ENCODE assay signal across 26 mouse cellular contexts in genomic region chr6:145371586-145371985, GRCm38 (mm10).
"Had no signal": no experiment of that assay in that cellular context is flagged by ENCODE, and none has a peak within 500 bp of the region (broad histone marks: within the 10 kb centered on the region; RNA-seq: fewer than 3 reads in every experiment).

No protein-coding gene starts in this region.

- ATAC-seq: hindbrain, postnatal 0 days; inflammation-experienced regulatory T-cells, adult 6 months; liver, embryonic 12.5 days had no signal

- H3K4me3 ChIP-seq: heart, adult 2 months; heart, embryonic 13.5 days; heart, embryonic 15.5 days; hindbrain, embryonic 13.5 days; hindbrain, embryonic 15.5 days; intestine, embryonic 15.5 days; layer of hippocampus, adult 2 months; limb, embryonic 13.5 days; limb, embryonic 15.5 days; liver, embryonic 12.5 days had no signal

- H3K36me3 ChIP-seq: heart, embryonic 13.5 days; heart, embryonic 15.5 days; hindbrain, embryonic 13.5 days; hindbrain, embryonic 15.5 days; intestine, embryonic 15.5 days; limb, embryonic 13.5 days; limb, embryonic 15.5 days; liver, embryonic 12.5 days had no signal

- H3K9me3 ChIP-seq: heart, embryonic 13.5 days; heart, embryonic 15.5 days; hindbrain, embryonic 13.5 days; hindbrain, embryonic 15.5 days; intestine, embryonic 15.5 days; limb, embryonic 13.5 days; limb, embryonic 15.5 days; liver, embryonic 12.5 days had no signal

- H3K9ac ChIP-seq: heart, embryonic 13.5 days; heart, embryonic 15.5 days; hindbrain, embryonic 13.5 days; hindbrain, embryonic 15.5 days; intestine, embryonic 15.5 days; limb, embryonic 13.5 days; limb, embryonic 15.5 days; liver, embryonic 12.5 days; liver, embryonic 14.5 days had no signal

- H3K27ac ChIP-seq: heart, adult 2 months; heart, embryonic 13.5 days; hindbrain, embryonic 13.5 days; hindbrain, embryonic 15.5 days; hindbrain, postnatal 0 days; intestine, embryonic 15.5 days; limb, embryonic 13.5 days; limb, embryonic 15.5 days; liver, embryonic 12.5 days; liver, embryonic 14.5 days had no signal

- DNase-seq: gastrocnemius, postnatal 14 days; gastrocnemius, postnatal 36 days; heart, adult 11 months; heart, adult 2 months; heart, postnatal 14 days; heart, postnatal 36 days; kidney, adult 18-20 months; kidney, adult 8-10 months; kidney, postnatal 10 days; kidney, postnatal 25 days; kidney, postnatal 4 days; layer of hippocampus, adult 9-11 months; left cerebral cortex, postnatal 4 days had no signal

- H3K27me3 ChIP-seq: hindbrain, embryonic 13.5 days; hindbrain, embryonic 15.5 days; intestine, embryonic 15.5 days; limb, embryonic 13.5 days; limb, embryonic 15.5 days had no signal

- H3K4me2 ChIP-seq: heart, embryonic 11.5 days; heart, embryonic 13.5 days; heart, embryonic 15.5 days; hindbrain, embryonic 13.5 days; hindbrain, embryonic 15.5 days; intestine, embryonic 15.5 days; limb, embryonic 13.5 days; limb, embryonic 15.5 days; liver, embryonic 12.5 days had no signal

- H3K4me1 ChIP-seq: hindbrain, embryonic 15.5 days; liver, embryonic 12.5 days had no signal
